Mouse (Mus musculus): ENCODE measurements around the gene Fnip2. TPM values are rescaled to one million over a fixed set of nuclear protein-coding genes. Genes with fewer than 3 reads are reported as not detected.

Fnip2 gene
- total and polyA plus RNA-seq, 2 experiments from 2014 or later = 2.1 to 18.3 TPM

DNA sequence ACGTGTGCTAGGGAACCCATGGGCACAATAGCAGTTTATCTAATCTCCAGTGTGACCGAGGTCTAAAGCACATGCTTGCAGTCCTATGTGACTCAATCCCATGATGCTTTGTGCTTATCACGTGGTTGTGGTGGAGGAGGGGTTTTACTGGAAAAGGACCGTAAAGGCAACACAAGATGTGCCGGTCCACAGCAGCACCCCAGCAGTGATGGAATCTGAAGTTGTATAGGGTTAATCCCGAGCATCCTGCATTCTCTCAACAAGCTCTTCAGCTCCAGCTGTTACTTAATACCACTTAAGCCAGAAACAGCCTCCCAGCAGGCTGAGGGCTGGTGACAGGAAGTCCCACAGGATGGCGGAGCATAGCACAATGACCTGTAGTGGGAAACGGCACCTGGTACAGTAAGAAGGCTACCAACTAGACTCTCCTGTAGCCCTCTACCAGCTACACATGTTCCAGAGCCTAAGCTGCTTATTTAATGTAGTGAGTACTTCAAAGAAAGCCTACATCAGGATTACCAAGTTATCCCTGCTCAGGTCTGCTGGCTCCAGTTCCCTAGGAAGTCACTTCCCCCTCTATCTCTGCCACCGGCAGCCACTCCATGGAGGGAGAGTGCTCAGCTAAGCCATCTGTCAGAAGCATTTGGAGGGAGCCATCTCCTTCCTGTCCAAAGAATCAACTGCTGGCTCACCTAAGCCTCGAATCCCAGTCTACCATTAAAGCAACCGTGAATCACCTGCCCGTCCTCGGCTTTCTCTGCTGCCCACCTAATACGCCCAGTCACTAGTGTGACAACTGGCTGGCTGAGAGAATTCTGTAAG, 51.3 kb downstream of the Fnip2 start:
- H3K4me2 ChIP-seq (ENCODE audit: low read depth, low read length) = peak overlapping the region; percentile 30
- peak overlapping the region; percentile 64 for H3K27ac ChIP-seq (ENCODE audit: low read depth)
- H3K27me3 ChIP-seq (ENCODE audit: control insufficient read depth, insufficient read depth, low read length) = no peaks in the 10 kb centered on the region
- TF ChIP-seq CTCF (IDR thresholded peaks at IDR 0.05; ENCODE audit: low read depth) (no peak), EP300 (IDR thresholded peaks at IDR 0.05; ENCODE audit: low read depth) (no peak)
- H3K4me3 ChIP-seq (ENCODE audit: low read depth, low read length) = no peak overlapping the region
- H3K36me3 ChIP-seq (replicated peaks; ENCODE audit: control insufficient read depth, insufficient read depth, low read length) = peaks cover 3% of the 10 kb centered on the region; the same call in 1 of the 2 replicates
- 40% methylated on average over 14 of the region's 14 CpGs for WGBS
- no peaks in the 10 kb centered on the region for H3K9me3 ChIP-seq (replicated peaks; ENCODE audit: control insufficient read depth, low read length)
- H3K4me1 ChIP-seq (ENCODE audit: control insufficient read depth, insufficient read depth) = peaks cover 36% of the 10 kb centered on the region
- ATAC-seq (ENCODE audit: insufficient read depth, low read depth) (peak; percentile 51), DNase-seq (ENCODE audit: low spot score) (peak; percentile 51)
- H3K9ac ChIP-seq (replicated peaks; ENCODE audit: low read depth, low read length) = no peak overlapping the region

- DNase-seq (ENCODE audit: low spot score) = no peak
- no peak overlapping the region for H3K9ac ChIP-seq (replicated peaks; ENCODE audit: low read depth, low read length)
- no peak for TF ChIP-seq CTCF (IDR thresholded peaks at IDR 0.05; ENCODE audit: low read depth)
- no peak for TF ChIP-seq EP300 (IDR thresholded peaks at IDR 0.05; ENCODE audit: low read depth)
- no peak overlapping the region for H3K4me3 ChIP-seq (ENCODE audit: low read depth, low read length)
- no peaks in the 10 kb centered on the region for H3K27me3 ChIP-seq (ENCODE audit: control insufficient read depth, insufficient read depth, low read length)
- ATAC-seq (ENCODE audit: insufficient read depth, low read depth) = no peak
- H3K9me3 ChIP-seq (replicated peaks; ENCODE audit: control insufficient read depth, low read length) = no peaks in the 10 kb centered on the region
- H3K36me3 ChIP-seq (replicated peaks; ENCODE audit: control insufficient read depth, insufficient read depth, low read length) = peaks cover 7% of the 10 kb centered on the region; the same call in 1 of the 2 replicates
- H3K4me1 ChIP-seq (ENCODE audit: control insufficient read depth, insufficient read depth) = peaks cover 24% of the 10 kb centered on the region
- H3K4me2 ChIP-seq (ENCODE audit: low read depth, low read length) = no peak overlapping the region
- no peak overlapping the region for H3K27ac ChIP-seq (ENCODE audit: low read depth)
- 86% methylated on average over 2 of the region's 2 CpGs for WGBS
Observed at GRCm38 (mm10) chr3:79514304-79514703, 53.3 kb downstream of the Fnip2 start.

- Histone ChIP-seq H3K4me2 (ENCODE audit: low read depth, low read length) (no peak overlapping the region), H3K4me3 (ENCODE audit: low read depth, low read length) (no peak overlapping the region), H3K36me3 (replicated peaks; ENCODE audit: control insufficient read depth, insufficient read depth, low read length) (peaks cover 35% of the 10 kb centered on the region), H3K4me1 (ENCODE audit: control insufficient read depth, insufficient read depth) (no peaks in the 10 kb centered on the region), H3K9ac (replicated peaks; ENCODE audit: low read depth, low read length) (no peak overlapping the region), H3K9me3 (replicated peaks; ENCODE audit: control insufficient read depth, low read length) (no peaks in the 10 kb centered on the region), H3K27me3 (ENCODE audit: control insufficient read depth, insufficient read depth, low read length) (no peaks in the 10 kb centered on the region), H3K27ac (ENCODE audit: low read depth) (no peak overlapping the region)
- no peak for ATAC-seq (ENCODE audit: insufficient read depth, low read depth)
- TF ChIP-seq EP300 (IDR thresholded peaks at IDR 0.05; ENCODE audit: low read depth) (no peak), CTCF (IDR thresholded peaks at IDR 0.05; ENCODE audit: low read depth) (no peak)
- no peak for DNase-seq (ENCODE audit: low spot score)
- 87% methylated on average over 2 of the region's 2 CpGs for WGBS
Observed at GRCm38 (mm10) chr3:79501166-79501728, 66.3 kb downstream of the Fnip2 start.

DNA sequence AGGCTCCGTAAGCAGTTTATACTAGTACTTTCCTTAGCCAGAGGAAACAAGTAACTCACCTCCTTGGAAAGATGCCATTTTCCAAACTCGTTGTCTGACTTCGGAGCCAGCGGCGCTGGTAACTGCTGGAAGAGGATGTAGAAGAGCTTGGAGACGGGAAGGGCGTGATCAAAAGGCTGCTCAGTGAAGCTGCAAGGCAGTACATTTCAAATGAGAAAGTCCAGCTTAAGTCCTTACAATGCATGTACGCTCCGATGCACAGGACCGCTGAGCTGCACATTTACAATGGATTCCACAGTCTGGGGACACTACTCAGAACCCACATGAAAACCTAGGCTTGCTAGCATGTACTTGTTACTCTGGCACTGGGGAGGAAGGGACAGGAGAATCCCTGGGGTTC, 67.3 kb downstream of the Fnip2 start:
- peak overlapping the region; percentile 16; the same call in 1 of the 2 replicates for H3K9ac ChIP-seq (replicated peaks; ENCODE audit: low read depth, low read length)
- no peak overlapping the region for H3K27ac ChIP-seq (ENCODE audit: low read depth)
- H3K27me3 ChIP-seq (ENCODE audit: control insufficient read depth, insufficient read depth, low read length) = no peaks in the 10 kb centered on the region
- H3K36me3 ChIP-seq (replicated peaks; ENCODE audit: control insufficient read depth, insufficient read depth, low read length) = peaks cover 29% of the 10 kb centered on the region
- DNase-seq (ENCODE audit: low spot score) = peak; percentile 15
- no peaks in the 10 kb centered on the region for H3K9me3 ChIP-seq (replicated peaks; ENCODE audit: control insufficient read depth, low read length)
- TF ChIP-seq EP300 (IDR thresholded peaks at IDR 0.05; ENCODE audit: low read depth) (no peak), CTCF (IDR thresholded peaks at IDR 0.05; ENCODE audit: low read depth) (no peak)
- H3K4me2 ChIP-seq (ENCODE audit: low read depth, low read length) = no peak overlapping the region
- no peak for ATAC-seq (ENCODE audit: insufficient read depth, low read depth)
- 74% methylated on average over 10 of the region's 10 CpGs for WGBS
- H3K4me3 ChIP-seq (ENCODE audit: low read depth, low read length) = no peak overlapping the region
- H3K4me1 ChIP-seq (ENCODE audit: control insufficient read depth, insufficient read depth) = no peaks in the 10 kb centered on the region

GRCm38 (mm10) chr3:79496668-79497067, 70.9 kb downstream of the Fnip2 start:
- TF ChIP-seq CTCF (IDR thresholded peaks at IDR 0.05; ENCODE audit: low read depth) = no peak
- no peak for TF ChIP-seq EP300 (IDR thresholded peaks at IDR 0.05; ENCODE audit: low read depth)
- Histone ChIP-seq H3K27me3 (ENCODE audit: control insufficient read depth, insufficient read depth, low read length) (no peaks in the 10 kb centered on the region), H3K4me2 (ENCODE audit: low read depth, low read length) (no peak overlapping the region), H3K9me3 (replicated peaks; ENCODE audit: control insufficient read depth, low read length) (no peaks in the 10 kb centered on the region), H3K27ac (ENCODE audit: low read depth) (no peak overlapping the region), H3K4me3 (ENCODE audit: low read depth, low read length) (no peak overlapping the region), H3K4me1 (ENCODE audit: control insufficient read depth, insufficient read depth) (no peaks in the 10 kb centered on the region), H3K9ac (replicated peaks; ENCODE audit: low read depth, low read length) (no peak overlapping the region), H3K36me3 (replicated peaks; ENCODE audit: control insufficient read depth, insufficient read depth, low read length) (peaks cover 39% of the 10 kb centered on the region)
- WGBS = 77% methylated on average over 6 of the region's 6 CpGs
- no peak for DNase-seq (ENCODE audit: low spot score)
- no peak for ATAC-seq (ENCODE audit: insufficient read depth, low read depth)
